Mouse (Mus musculus): ENCODE measurements at regions not wholly inside any gene's neighbourhood (a gene's known extent, or its start where the extent isn't known, plus 50 kb on each side); places are given as distances from the start of the nearest gene placed in this dataset.
A peak's percentile ranks its signal among the peaks of the same experiment; 100 is the strongest.

DNA sequence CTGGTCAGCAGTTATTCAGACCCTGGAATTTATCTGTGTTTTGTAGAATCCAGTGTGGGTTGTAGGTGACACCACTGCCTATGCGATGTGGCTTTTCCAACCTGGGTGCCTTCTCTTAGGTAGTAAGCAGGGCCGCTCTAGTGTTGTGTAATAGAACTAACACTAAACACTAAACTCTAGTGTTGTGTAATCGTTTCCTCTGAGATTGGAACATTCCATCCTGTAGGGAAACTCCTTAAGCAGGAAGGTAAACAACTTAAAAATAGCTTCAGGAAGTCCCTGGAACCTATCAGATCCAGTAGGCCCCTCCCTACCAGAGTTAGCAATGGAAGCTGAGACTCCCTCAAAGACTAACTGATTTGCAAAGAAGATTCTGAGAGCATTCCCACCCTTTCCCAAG, 161.9 kb upstream of the Hs3st3a1 start:
- 91% methylated on average over 3 of the region's 3 CpGs for WGBS
- Histone ChIP-seq H3K9ac (replicated peaks; ENCODE audit: low read length) (no peak overlapping the region), H3K4me3 (replicated peaks; ENCODE audit: low read depth, low read length) (no peak overlapping the region), H3K27me3 (ENCODE audit: control insufficient read depth, insufficient read depth, low read length) (no peaks in the 10 kb centered on the region), H3K4me1 (ENCODE audit: control insufficient read depth, insufficient read depth, low read length) (no peaks in the 10 kb centered on the region), H3K27ac (replicated peaks; ENCODE audit: low read depth, low read length) (no peak overlapping the region), H3K9me3 (ENCODE audit: control insufficient read depth, low read length) (no peaks in the 10 kb centered on the region), H3K4me2 (ENCODE audit: low read length) (no peak overlapping the region), H3K36me3 (ENCODE audit: control insufficient read depth, insufficient read depth, low read length) (no peaks in the 10 kb centered on the region)
- DNase-seq (no peak), ATAC-seq (ENCODE audit: low FRiP score, low TSS enrichment) (no peak)

DNA sequence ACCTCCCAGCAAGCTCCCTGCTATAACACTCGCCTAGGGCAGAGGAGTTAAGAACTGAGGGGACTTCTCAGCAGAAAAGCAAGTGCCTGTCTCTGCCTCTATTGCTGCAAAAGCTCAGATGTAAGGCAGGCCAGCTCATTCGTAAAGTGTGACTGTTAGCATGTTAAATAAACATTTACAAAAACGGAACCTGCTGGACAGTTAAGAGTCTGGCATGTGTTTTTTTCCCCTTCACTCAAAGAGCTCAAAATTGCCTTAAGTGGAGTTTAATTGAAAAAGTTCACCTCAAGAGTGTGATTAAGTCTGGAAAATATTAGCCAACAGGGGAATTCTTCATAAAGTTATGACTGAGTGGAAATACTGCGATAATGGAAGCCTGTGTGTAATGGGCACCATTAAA, 167.0 kb upstream of the Hs3st3a1 start:
- no peak for ATAC-seq (ENCODE audit: low FRiP score, low TSS enrichment)
- Histone ChIP-seq H3K9me3 (ENCODE audit: control insufficient read depth, low read length) (no peaks in the 10 kb centered on the region), H3K4me2 (ENCODE audit: low read length) (no peak overlapping the region), H3K36me3 (ENCODE audit: control insufficient read depth, insufficient read depth, low read length) (no peaks in the 10 kb centered on the region), H3K4me1 (ENCODE audit: control insufficient read depth, insufficient read depth, low read length) (no peaks in the 10 kb centered on the region), H3K27ac (replicated peaks; ENCODE audit: low read depth, low read length) (no peak overlapping the region), H3K9ac (replicated peaks; ENCODE audit: low read length) (no peak overlapping the region), H3K4me3 (replicated peaks; ENCODE audit: low read depth, low read length) (no peak overlapping the region), H3K27me3 (ENCODE audit: control insufficient read depth, insufficient read depth, low read length) (no peaks in the 10 kb centered on the region)
- WGBS, result 83% methylated on average over 4 of the region's 4 CpGs
- no peak for DNase-seq

DNA sequence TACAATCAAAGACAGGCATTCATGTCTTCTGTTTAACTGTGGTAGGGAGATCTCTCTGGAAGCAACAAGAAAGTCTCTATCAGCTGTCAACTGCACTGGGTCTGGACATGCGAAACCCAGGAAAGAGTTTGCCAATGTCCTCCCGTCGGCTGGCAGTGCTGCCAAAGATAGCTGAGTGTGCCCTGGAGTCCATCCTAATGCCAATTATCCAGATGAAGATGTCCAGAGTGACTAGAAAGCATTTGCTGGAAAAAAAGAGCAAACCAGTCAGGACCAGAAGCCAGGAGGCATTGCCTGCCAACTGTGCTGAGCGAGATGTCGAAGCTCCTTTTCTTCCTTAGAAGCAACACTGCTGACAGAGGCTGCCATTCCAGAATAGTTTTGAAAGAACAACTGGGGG, 167.6 kb upstream of the Hs3st3a1 start:
- Histone ChIP-seq H3K9me3 (ENCODE audit: control insufficient read depth, low read length) (no peaks in the 10 kb centered on the region), H3K27ac (replicated peaks; ENCODE audit: low read depth, low read length) (no peak overlapping the region), H3K27me3 (ENCODE audit: control insufficient read depth, insufficient read depth, low read length) (no peaks in the 10 kb centered on the region), H3K9ac (replicated peaks; ENCODE audit: low read length) (no peak overlapping the region), H3K4me2 (ENCODE audit: low read length) (no peak overlapping the region), H3K4me1 (ENCODE audit: control insufficient read depth, insufficient read depth, low read length) (no peaks in the 10 kb centered on the region), H3K36me3 (ENCODE audit: control insufficient read depth, insufficient read depth, low read length) (no peaks in the 10 kb centered on the region), H3K4me3 (replicated peaks; ENCODE audit: low read depth, low read length) (no peak overlapping the region)
- ATAC-seq (ENCODE audit: low FRiP score, low TSS enrichment) (no peak), DNase-seq (peak; percentile 23)
- 82% methylated on average over 5 of the region's 5 CpGs for WGBS

DNA sequence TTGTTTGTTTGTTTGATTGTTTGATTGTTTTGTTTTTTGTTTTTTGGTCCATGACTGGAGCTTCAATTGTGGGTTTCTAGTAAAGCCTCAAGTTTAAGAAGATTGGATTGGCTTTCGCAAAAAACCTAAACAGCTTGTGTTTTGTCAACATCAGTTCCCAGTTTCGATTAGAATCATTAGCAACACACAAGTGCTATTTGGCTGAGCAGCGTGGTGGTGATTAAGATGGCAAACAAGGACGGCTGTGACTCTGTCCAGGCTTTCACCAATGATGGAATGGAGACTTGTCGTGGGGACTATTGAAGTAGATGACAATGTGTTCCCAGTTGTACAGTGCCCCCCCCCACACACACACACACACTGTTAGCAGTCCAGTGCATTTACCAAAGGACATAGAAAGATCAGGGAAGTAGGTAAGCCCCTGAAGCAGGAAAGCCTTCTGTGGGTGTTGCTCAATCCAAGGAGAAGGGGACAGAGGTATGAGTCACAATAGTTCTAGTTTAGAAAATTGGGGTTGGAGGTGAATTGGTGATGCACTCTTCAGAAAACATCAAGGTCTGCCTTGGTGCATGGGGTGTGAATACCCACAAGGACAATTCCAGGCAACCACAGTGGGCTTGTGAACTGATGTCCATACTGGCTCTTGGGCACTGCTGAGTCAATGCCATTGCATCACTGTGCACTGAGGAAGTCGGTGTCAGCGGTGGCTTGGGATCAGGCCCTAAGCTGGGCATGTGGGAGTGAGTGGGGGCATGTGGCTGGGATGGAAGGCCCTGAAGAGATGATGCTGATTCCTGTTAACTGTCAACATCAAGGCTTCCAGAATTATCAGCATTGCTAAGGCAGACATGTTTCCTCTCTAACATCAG, 174.5 kb upstream of the Cox10 start:
- 87% methylated on average over 7 of the region's 7 CpGs for WGBS
- Histone ChIP-seq H3K4me2 (ENCODE audit: low read length) (no peak overlapping the region), H3K27ac (replicated peaks; ENCODE audit: low read depth, low read length) (no peak overlapping the region), H3K27me3 (ENCODE audit: control insufficient read depth, insufficient read depth, low read length) (no peaks in the 10 kb centered on the region), H3K4me3 (replicated peaks; ENCODE audit: low read depth, low read length) (no peak overlapping the region), H3K9me3 (ENCODE audit: control insufficient read depth, low read length) (no peaks in the 10 kb centered on the region), H3K9ac (replicated peaks; ENCODE audit: low read length) (no peak overlapping the region), H3K4me1 (ENCODE audit: control insufficient read depth, insufficient read depth, low read length) (no peaks in the 10 kb centered on the region), H3K36me3 (ENCODE audit: control insufficient read depth, insufficient read depth, low read length) (no peaks in the 10 kb centered on the region)
- no peak for DNase-seq
- ATAC-seq (ENCODE audit: low FRiP score, low TSS enrichment), result no peak

DNA sequence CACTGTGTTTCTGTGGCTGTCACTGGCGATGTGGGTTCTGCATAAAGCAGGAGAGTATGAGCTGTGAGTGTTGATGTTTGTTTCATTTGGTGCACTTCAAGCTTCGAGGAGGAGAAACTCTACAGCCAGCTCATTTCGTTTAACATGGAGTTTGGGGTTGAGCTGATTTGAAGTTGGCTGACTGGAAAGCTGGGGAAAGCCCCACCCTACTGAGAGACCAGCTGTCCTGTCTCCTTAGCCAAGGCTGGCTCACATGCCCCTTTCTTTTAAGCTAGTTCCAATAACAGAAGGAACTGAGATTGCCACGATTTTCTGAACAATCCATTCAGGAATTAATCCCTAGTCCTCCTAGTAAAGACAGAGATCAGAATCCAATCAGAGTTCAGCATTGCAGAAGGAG, 157.6 kb upstream of the Cox10 start:
- DNase-seq (no peak), ATAC-seq (ENCODE audit: low FRiP score, low TSS enrichment) (no peak)
- Histone ChIP-seq H3K4me2 (ENCODE audit: low read length) (no peak overlapping the region), H3K4me3 (replicated peaks; ENCODE audit: low read depth, low read length) (no peak overlapping the region), H3K9me3 (ENCODE audit: control insufficient read depth, low read length) (no peaks in the 10 kb centered on the region), H3K27ac (replicated peaks; ENCODE audit: low read depth, low read length) (no peak overlapping the region), H3K36me3 (ENCODE audit: control insufficient read depth, insufficient read depth, low read length) (no peaks in the 10 kb centered on the region), H3K9ac (replicated peaks; ENCODE audit: low read length) (no peak overlapping the region), H3K4me1 (ENCODE audit: control insufficient read depth, insufficient read depth, low read length) (no peaks in the 10 kb centered on the region), H3K27me3 (ENCODE audit: control insufficient read depth, insufficient read depth, low read length) (no peaks in the 10 kb centered on the region)
- WGBS, result 80% methylated on average over 4 of the region's 4 CpGs

DNA sequence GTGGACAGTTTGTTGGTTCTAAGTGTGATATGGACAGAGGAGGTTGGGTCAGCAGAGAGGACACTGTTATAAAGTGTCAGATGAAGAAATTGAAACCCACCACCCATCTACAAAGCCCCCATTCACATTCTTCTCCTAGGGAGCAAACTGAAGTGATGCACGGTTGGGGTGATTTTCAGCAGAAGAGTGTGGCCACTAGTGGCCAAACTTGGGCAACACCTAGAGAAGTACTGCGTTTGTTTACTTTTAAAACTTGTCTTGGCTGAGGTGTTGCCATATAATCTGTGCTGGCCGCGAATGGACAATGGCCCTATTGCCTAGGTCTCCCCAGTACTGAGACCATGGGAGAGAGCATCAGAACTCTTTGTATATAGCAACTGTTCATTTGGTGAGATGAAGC, 150.8 kb upstream of the Cox10 start:
- 82% methylated on average over 4 of the region's 4 CpGs for WGBS
- no peak for ATAC-seq (ENCODE audit: low FRiP score, low TSS enrichment)
- no peaks in the 10 kb centered on the region for H3K9me3 ChIP-seq (ENCODE audit: control insufficient read depth, low read length)

DNA sequence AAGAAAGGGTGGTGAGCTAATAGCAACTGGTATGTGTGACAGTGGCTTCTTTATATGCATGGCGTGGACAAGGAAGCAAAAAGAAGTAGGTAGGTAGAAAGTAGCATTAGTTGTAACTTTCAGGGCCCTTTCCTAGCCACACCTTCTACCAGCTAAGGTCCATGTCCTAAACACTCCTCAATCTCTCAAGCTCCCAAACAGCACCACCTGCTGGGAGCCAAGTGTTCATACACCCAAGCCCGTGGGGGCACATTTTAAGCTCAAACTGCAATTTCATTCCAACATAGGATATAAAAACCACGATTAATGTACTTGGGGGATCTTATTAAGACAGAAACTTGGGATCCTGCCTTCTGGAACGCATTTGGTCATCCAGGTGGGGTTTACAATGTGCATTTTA, 141.6 kb upstream of the Cox10 start:
- Histone ChIP-seq H3K4me2 (ENCODE audit: low read length) (no peak overlapping the region), H3K9me3 (ENCODE audit: control insufficient read depth, low read length) (no peaks in the 10 kb centered on the region), H3K4me1 (ENCODE audit: control insufficient read depth, insufficient read depth, low read length) (no peaks in the 10 kb centered on the region), H3K27me3 (ENCODE audit: control insufficient read depth, insufficient read depth, low read length) (no peaks in the 10 kb centered on the region), H3K36me3 (ENCODE audit: control insufficient read depth, insufficient read depth, low read length) (no peaks in the 10 kb centered on the region), H3K9ac (replicated peaks; ENCODE audit: low read length) (no peak overlapping the region), H3K4me3 (replicated peaks; ENCODE audit: low read depth, low read length) (no peak overlapping the region), H3K27ac (replicated peaks; ENCODE audit: low read depth, low read length) (no peak overlapping the region)
- DNase-seq, result no peak
- WGBS, result 93% methylated on average over 4 of the region's 4 CpGs
- ATAC-seq (ENCODE audit: low FRiP score, low TSS enrichment), result no peak

More for the DNA sequence above, 150.8 kb upstream of the Cox10 start:
- Histone ChIP-seq H3K4me2 (ENCODE audit: low read length) (no peak overlapping the region), H3K4me1 (ENCODE audit: control insufficient read depth, insufficient read depth, low read length) (no peaks in the 10 kb centered on the region), H3K4me3 (replicated peaks; ENCODE audit: low read depth, low read length) (no peak overlapping the region), H3K9ac (replicated peaks; ENCODE audit: low read length) (no peak overlapping the region), H3K27me3 (ENCODE audit: control insufficient read depth, insufficient read depth, low read length) (no peaks in the 10 kb centered on the region), H3K36me3 (ENCODE audit: control insufficient read depth, insufficient read depth, low read length) (no peaks in the 10 kb centered on the region), H3K27ac (replicated peaks; ENCODE audit: low read depth, low read length) (no peak overlapping the region)
- DNase-seq, result no peak

DNA sequence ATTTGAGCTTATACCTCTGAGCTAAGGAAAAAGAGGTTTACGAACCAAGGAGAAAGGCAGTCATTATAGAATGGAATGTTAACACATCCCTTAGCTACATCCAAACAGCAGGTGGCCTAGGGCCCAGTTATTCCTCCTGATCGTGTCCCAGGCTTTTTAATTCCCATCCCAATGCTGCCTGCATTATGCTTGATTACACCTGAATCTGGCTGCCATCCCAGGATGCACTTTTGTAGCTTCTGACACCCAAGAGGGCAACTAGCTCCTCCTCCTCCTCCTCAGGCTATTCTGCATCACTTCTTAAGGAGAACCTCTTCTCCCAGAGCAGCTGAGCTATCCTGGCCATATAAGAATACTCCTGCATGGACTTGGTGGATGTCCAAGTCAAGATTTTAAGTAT, 137.9 kb upstream of the Cox10 start:
- Histone ChIP-seq H3K36me3 (ENCODE audit: control insufficient read depth, insufficient read depth, low read length) (no peaks in the 10 kb centered on the region), H3K9ac (replicated peaks; ENCODE audit: low read length) (no peak overlapping the region), H3K4me3 (replicated peaks; ENCODE audit: low read depth, low read length) (no peak overlapping the region), H3K4me2 (ENCODE audit: low read length) (no peak overlapping the region), H3K27ac (replicated peaks; ENCODE audit: low read depth, low read length) (no peak overlapping the region), H3K4me1 (ENCODE audit: control insufficient read depth, insufficient read depth, low read length) (no peaks in the 10 kb centered on the region), H3K27me3 (ENCODE audit: control insufficient read depth, insufficient read depth, low read length) (no peaks in the 10 kb centered on the region), H3K9me3 (ENCODE audit: control insufficient read depth, low read length) (no peaks in the 10 kb centered on the region)
- ATAC-seq (ENCODE audit: low FRiP score, low TSS enrichment), result no peak
- DNase-seq, result no peak
- 46% methylated on average over 2 of the region's 2 CpGs for WGBS

DNA sequence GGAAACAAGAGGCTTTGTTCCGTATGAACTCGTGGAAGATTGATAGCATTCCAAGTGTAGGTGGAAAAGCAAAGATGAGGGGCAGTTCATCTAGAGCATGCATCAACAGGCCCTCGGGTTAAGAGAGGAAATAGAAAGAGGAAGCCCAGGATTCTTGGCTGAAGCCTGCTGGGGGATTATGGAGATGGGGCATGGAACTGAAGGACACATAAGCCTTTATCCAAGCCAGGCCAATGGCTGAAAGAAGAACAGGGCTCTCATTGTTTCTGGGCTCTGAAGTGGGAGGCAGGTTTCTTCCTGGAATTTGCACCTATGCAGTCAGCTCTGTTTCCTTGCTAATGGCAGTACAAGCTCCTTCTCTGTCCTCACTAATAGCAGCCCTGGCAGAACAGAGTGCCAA, 131.6 kb upstream of the Cox10 start:
- DNase-seq, result no peak
- no peak overlapping the region for H3K4me3 ChIP-seq (replicated peaks; ENCODE audit: low read depth, low read length)
- no peaks in the 10 kb centered on the region for H3K4me1 ChIP-seq (ENCODE audit: control insufficient read depth, insufficient read depth, low read length)
- WGBS, result 60% methylated on average over 3 of the region's 3 CpGs
- H3K9ac ChIP-seq (replicated peaks; ENCODE audit: low read length), result no peak overlapping the region
- H3K9me3 ChIP-seq (ENCODE audit: control insufficient read depth, low read length), result no peaks in the 10 kb centered on the region
- no peak overlapping the region for H3K27ac ChIP-seq (replicated peaks; ENCODE audit: low read depth, low read length)
- H3K27me3 ChIP-seq (ENCODE audit: control insufficient read depth, insufficient read depth, low read length), result no peaks in the 10 kb centered on the region
- no peak for ATAC-seq (ENCODE audit: low FRiP score, low TSS enrichment)
- no peaks in the 10 kb centered on the region for H3K36me3 ChIP-seq (ENCODE audit: control insufficient read depth, insufficient read depth, low read length)
- H3K4me2 ChIP-seq (ENCODE audit: low read length), result no peak overlapping the region

Measured in midbrain, embryonic 14.5 days (tissue).